ENCODE assay signal across 16 mouse cellular contexts in the genomic region with DNA sequence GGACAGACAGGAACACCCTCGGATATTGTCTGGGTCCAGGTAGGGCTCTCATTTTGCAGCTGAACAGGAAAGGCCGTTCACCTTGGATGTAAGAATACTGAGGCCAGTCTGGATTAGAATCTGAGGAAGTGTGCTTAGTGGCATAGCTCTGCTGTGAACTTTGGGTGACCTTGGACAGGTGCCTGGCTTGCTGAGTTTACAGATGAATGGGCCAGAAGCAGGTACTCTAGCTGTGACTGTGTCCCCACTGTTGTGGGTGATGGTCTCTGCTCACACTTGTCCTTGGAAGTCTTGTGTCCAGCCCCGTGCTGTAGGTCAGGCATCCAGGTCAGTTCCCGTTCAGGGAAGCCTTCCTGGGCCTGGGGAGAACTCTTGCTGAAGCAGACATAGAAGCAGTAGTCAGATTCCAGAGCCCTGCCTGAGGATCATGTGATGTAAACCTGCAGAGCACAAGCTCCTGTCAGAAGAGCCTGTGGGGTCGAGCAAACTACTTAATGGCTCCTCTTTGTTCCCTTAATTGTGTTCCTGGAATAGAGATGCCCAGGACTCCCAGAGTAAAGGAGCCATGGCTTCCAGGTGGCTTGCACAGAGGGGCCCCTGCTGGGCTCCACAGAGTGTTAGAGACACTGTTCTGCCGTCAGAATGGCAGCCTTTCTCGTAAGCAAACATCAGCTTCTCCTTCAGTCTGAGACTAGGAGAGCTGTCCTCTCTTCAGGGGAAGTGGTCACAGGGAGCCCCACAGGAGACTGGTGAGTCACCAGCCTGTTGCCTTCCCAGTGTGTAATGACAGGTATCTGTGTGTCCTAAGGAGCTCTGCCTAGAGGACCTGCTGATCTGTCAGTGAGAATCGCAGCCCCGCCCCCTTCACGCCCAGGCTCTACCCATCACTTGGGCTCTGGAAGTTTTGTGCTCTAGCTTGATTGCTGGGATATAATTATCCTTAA.
A peak's percentile ranks its signal among the peaks of the same experiment; 100 is the strongest.
DNase-seq lines count a peak whose midpoint lies in the region; ATAC-seq lines count a peak whose summit lies in the region.
"Had no signal": no experiment of that assay in that cellular context is flagged by ENCODE, and none has a peak within 500 bp of the region (broad histone marks: within the 10 kb centered on the region; RNA-seq: fewer than 3 reads in every experiment).

No protein-coding gene starts in this region.

- no peak overlapping the region for H3K4me3 ChIP-seq in heart, embryonic 10.5 days
- no peak overlapping the region for H3K4me3 ChIP-seq in lung, embryonic 15.5 days
- H3K4me3 ChIP-seq: embryonic facial prominence, embryonic 15.5 days had no signal

- no peaks in the 10 kb centered on the region for H3K9me3 ChIP-seq in heart, embryonic 10.5 days
- H3K9me3 ChIP-seq in lung, embryonic 15.5 days, result no peaks in the 10 kb centered on the region
- H3K9me3 ChIP-seq: embryonic facial prominence, embryonic 15.5 days had no signal

- peaks cover 22% of the 10 kb centered on the region for H3K4me1 ChIP-seq in heart, embryonic 10.5 days
- peaks cover 29% of the 10 kb centered on the region for H3K4me1 ChIP-seq in lung, embryonic 15.5 days

- no peak overlapping the region for H3K9ac ChIP-seq in lung, embryonic 15.5 days
- H3K9ac ChIP-seq: embryonic facial prominence, embryonic 15.5 days had no signal

- no peak for DNase-seq in heart, embryonic 10.5 days (ENCODE audit: low spot score)
- no peak for DNase-seq in heart, adult 18-20 months
- no peak for DNase-seq in lung, postnatal 14 days
- peak; percentile 61 for DNase-seq in kidney, adult 9 months
- no peak for DNase-seq in spleen, adult 12 weeks (ENCODE audit: low spot score)
- DNase-seq in urinary bladder, postnatal 14 days (ENCODE audit: low spot score), result no peak
- DNase-seq: adrenal gland, adult 2 months; cerebellum, postnatal 25 days; heart, postnatal 4 days; layer of hippocampus, postnatal 36 days; lung, postnatal 4 days had no signal

- no peaks in the 10 kb centered on the region for H3K27me3 ChIP-seq in heart, embryonic 10.5 days (ENCODE audit: insufficient read depth, poor library complexity, severe bottlenecking)
- no peaks in the 10 kb centered on the region for H3K27me3 ChIP-seq in lung, embryonic 15.5 days
- H3K27me3 ChIP-seq: embryonic facial prominence, embryonic 15.5 days had no signal

- H3K27ac ChIP-seq in heart, embryonic 10.5 days, result peak overlapping the region; percentile 6; the same call in 1 of the 2 replicates
- H3K27ac ChIP-seq in lung, embryonic 15.5 days, result peak overlapping the region; percentile 54
- H3K27ac ChIP-seq: embryonic facial prominence, embryonic 15.5 days had no signal

- 62% methylated on average over 10 of the region's 10 CpGs for WGBS in heart, embryonic 10.5 days
- 54% methylated on average over 10 of the region's 10 CpGs for WGBS in lung, embryonic 15.5 days

- H3K4me2 ChIP-seq in lung, embryonic 15.5 days, result no peak overlapping the region
- H3K4me2 ChIP-seq: embryonic facial prominence, embryonic 15.5 days had no signal

- peak; percentile 12; the same call in 1 of the 2 replicates for ATAC-seq in lung, embryonic 15.5 days (ENCODE audit: borderline replicate concordance, extremely low read depth, low FRiP score, low TSS enrichment)
- peak; percentile 72 for ATAC-seq in megakaryocyte, adult 5-6 weeks (ENCODE audit: poor library complexity, severe bottlenecking)
- ATAC-seq: forebrain, embryonic 16.5 days; inflammation-experienced regulatory T-cells, adult 6 months had no signal

- H3K36me3 ChIP-seq in heart, embryonic 10.5 days, result peaks cover 38% of the 10 kb centered on the region
- peaks cover 42% of the 10 kb centered on the region for H3K36me3 ChIP-seq in lung, embryonic 15.5 days
